Mouse (Mus musculus): ENCODE measurements around the gene Flt3.

GRCm38 (mm10) chr5:147370276-147370675, 30.0 kb downstream of the Flt3 start:
- TF ChIP-seq POLR2A (IDR thresholded peaks at IDR 0.05; ENCODE audit: borderline replicate concordance, extremely low read depth, low read depth, low read length) (no peak), CTCF (IDR thresholded peaks at IDR 0.05; ENCODE audit: insufficient read depth, low read length) (no peak)

Data from lung, adult 2 months (tissue).